Mouse (Mus musculus): Measurements from ENCODE around the gene 5830473C10Rik.
A peak's percentile ranks its signal among the peaks of the same experiment; 100 is the strongest.
"Not testable (repeated sequence)": the region's sequence is repeated elsewhere in the genome, so short reads cannot be mapped to it uniquely, and the experiment has no call there.

The 5830473C10Rik gene

DNA sequence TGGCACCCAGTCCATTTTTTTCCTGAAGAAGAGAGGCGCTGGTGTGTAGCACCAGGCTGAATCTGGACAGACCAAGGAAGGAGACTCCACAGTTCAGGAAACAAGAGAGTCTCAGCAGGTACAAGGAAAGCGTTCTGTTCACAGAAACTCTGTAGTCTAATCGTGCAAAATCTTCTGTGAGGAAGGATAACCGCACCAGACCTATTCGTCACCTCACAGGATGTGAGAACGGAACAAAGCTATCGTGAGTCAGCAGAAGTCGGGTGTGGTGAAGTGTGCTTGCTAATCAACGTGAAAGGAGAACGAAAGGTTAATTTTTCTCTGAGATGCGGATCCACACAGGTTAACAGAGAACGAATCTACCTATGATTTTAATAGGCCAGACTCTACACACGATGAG is 34.0 kb downstream of the 5830473C10Rik start:
- no peak for DNase-seq (ENCODE audit: low spot score)

DNA sequence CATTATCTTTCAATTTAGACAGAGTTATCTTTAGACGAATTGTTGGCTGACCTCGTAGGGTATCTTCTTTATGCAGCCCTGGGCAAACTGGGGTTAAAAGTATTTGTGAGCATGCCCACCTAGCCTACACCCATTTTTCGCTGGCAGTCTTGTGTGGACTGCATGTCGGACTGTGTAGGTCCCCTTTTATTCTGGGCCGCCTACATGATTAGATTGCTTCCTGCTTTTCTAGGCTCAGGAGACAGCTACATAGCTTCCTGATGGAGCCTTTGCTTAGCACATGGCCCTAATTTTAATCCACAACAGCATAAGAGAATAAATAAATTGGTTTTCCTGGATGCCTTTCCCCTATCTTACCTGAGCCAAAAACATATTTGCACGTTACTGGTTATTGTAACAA is 35.2 kb downstream of the 5830473C10Rik start:
- DNase-seq (ENCODE audit: low spot score), result no peak

- peak; percentile 27 for DNase-seq (ENCODE audit: low spot score)
Measured at GRCm38 (mm10) chr5:90601469-90601868, 40.6 kb downstream of the 5830473C10Rik start.

DNA sequence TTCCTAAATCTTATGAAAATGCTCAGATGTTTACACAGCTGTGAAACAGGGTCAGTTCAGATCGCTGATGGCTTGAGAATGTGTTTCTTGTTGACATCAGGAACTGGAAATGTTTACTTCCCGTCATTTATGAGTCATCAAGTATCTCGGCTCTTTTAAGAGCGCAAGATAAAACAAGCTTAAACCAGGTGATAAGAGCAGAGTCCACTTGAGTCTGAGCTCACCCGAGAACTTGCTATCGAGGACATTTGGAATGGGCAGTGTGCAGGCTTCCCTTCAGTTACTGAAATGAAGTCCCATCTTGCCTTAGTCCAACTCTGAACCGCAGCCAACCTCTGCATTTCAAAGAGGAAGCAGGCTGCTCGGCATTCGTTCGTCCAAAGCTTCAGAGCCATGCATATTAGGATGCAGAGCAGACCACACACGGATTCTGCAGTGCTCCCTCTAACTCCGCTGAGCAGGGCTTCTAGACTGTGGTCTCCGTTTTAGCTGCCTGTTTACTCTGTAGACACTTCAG is 42.6 kb downstream of the 5830473C10Rik start:
- DNase-seq (ENCODE audit: low spot score), result no peak

DNA sequence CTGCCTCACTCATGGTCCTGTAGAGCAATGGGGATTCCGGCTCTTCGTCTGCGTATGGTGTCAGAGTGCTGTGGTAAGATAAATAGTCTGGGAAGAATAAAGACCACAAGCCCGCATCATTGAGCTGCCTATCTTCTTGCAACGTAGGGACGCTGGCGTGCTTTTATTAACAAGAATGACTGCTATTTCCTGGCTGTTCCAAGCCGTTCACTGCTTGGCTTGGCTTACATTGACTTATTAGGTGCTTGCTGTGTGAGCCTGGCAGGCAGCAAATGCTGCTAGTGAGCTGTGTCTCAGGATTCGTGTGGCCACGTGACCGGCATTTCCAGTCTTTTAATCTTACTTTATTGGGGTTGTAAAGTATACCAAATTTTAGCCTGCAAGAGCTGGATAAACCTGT is 48.0 kb downstream of the 5830473C10Rik start:
- DNase-seq (ENCODE audit: low spot score), result no peak

DNA sequence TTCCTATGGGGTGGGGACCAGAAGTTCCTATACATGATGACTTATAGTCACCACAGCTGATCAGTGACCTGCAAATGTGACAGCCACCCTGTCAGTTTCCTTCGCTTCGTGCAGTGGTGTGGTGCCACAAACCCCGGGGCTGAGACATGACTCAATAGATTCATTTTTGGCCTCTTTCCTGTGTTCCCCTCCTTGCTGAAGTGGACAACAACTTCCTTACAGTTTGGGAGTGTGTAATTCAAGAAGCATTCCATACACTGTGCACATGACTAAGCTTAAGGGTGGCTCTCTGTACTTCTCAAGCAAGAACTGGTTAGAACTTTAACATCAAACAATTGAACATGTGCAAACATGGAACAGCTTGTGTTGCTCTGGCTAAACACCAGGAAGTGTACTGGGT is 50.5 kb downstream of the 5830473C10Rik start:
- no peak for DNase-seq (ENCODE audit: low spot score)

DNA sequence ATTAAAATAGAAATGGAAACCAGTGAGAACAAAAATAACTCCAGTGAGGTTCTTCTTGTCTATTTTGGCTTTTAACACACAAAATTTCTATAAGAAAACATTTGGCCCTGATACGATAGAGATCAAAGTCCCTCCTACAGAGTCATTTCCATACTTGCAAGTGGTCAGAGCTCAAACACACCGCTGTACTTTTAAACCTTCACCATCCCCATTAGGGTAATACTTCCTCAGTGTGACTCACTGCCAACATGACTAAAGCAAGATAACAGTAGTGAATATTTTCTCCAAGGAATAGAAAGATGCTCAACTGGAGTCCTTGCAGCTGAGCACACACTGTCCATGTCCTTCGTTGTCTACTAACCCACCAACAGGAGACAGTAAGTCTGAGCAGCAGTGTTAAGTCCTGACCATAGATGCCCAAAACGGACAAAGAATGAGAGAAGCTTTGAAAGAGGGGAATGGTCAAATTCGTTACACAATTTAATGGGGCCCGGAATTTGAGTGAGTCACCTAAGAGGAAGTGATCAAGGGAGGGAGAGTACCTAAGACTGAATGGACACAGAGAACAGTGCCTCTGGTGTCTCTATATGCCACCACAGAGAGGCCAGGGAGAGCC is 51.2 kb downstream of the 5830473C10Rik start:
- no peak for DNase-seq (ENCODE audit: low spot score)

DNA sequence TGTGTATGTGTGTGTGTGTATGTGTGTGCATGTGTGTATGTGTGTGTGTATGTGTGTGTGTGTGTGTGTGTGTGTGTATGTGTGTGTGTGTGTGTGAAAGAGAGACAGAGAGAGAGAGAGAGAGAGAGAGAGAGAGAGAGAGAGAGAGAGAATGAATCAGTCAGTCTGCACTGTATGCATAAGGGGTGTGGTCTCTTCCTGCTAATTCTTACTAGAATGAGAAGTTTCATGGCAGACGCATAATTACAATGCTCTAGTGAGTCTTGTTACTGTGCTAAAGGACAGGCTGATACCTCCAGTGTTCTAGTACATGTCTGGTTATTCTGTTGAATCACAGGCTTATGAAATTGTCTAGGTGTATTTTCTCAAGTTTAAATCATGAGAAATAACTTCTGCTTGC is 51.8 kb downstream of the 5830473C10Rik start:
- DNase-seq (ENCODE audit: low spot score), result not testable (repeated sequence)

DNA sequence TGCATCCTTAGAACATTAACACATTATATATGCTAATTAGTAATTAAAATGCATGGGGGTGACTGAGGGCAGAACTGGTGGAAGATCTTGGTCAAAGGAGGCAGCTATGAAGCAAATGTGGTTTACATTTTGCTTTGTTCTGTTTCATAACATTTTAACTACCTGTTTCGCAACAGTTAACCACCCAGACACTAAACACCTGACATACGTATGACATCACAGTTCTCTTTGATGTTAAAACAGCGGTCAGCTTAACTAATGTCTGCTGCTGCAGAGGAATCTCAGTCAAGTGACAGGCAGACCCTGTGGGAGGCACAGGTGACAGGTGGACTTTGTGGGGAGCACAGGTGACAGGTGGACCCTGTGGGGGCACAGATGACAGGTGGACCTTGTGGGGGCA is 57.0 kb downstream of the 5830473C10Rik start:
- no peak for DNase-seq (ENCODE audit: low spot score)

DNA sequence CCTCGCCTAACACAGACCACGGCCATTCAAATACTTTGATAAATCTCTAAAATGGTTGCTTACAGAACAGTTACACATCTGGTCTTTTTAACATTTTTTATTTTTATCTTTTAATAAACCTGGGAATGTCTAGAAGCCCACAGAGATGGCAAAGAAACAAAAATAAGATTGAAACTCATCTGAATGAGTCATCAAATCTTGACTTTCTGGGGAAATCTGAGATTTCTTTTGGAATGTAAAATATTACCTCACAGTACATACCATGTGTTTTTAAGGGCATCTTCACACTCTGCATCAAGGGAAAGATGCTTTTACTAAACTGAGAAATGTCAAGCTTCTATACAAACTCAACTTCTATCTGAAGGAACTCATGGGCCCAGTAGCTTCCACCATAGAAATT is 60.4 kb downstream of the 5830473C10Rik start:
- no peak for DNase-seq (ENCODE audit: low spot score)

DNA sequence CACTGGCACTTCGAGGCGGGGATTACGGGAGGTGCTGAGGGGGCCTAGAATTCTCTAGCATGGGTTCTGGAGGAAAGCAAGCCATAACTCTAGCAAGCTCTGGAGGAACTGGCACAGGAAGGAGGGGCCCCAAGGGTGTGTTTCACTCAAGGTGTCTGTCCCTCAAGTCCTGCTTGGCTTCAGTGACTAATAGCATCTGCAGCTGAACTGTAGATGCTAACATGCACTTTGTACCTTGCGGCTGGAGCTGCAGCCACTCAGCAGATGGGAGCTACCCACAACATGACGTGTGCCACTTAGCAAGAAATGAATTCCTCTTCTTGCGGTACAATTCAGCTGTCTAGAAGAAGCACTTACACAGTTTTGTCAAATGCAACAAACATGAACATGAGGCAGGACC is 60.8 kb downstream of the 5830473C10Rik start:
- no peak for DNase-seq (ENCODE audit: low spot score)

GRCm38 (mm10) chr5:90623209-90623608 is 62.3 kb downstream of the 5830473C10Rik start:
- DNase-seq (ENCODE audit: low spot score), result no peak

DNA sequence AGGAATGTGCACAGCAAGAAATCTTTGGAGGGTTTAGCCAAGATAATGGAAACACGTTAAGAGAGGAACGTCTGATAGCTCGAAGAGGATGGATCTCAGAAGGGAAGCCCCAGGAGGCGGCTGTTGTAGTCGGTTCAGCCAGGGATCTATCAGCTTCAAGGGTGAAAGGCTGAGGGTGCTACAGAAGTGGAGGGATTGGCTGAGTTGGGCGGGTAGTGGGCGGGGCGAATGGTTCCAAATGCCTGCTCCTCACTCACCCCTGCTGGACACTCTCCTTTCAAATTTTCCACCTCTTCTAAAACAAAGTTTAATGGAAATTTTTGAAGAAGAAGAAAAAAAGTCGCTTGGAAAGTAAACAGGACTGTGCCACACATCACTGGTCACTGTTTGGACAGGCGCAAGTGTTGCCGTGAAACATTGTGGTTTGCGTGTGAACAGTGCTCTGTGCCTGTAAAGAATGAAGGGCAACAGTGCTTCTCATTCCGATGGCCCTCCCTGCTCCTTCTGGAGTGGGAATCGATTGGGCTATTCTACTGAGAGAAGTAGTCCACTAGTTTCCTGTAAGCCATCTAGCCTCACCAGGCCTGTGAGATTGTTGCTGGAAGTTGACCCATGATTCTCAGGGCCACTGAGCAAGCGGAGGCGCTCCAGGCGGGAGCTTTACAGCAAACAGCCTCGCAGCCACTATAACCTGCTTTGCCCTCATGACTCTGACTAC is 64.0 kb downstream of the 5830473C10Rik start:
- no peak for DNase-seq (ENCODE audit: low spot score)

DNA sequence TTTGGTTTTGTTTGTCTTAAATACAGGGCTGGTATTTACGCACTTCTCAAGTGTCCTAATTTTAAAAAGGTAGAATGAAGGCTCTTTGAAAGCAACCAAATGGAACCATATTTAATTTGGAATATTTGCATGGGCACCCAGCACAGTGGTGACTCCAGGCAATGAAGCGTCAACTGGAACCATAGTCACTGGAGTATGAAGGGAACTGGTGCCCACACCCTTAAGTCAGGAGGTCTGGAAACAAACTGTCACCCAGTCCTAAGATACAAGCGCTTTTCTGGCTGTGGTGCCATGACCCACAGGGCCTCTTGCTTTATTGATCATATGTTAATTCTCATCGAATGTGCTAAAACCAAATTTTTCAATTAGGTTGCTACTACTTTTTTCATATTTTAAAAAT is 66.5 kb downstream of the 5830473C10Rik start:
- no peak for DNase-seq (ENCODE audit: low spot score)

- no peak for DNase-seq (ENCODE audit: low spot score)
Measured at GRCm38 (mm10) chr5:90628011-90628410, 67.1 kb downstream of the 5830473C10Rik start.

GRCm38 (mm10) chr5:90628530-90628929 is 67.6 kb downstream of the 5830473C10Rik start:
- DNase-seq (ENCODE audit: low spot score), result no peak

- no peak for DNase-seq (ENCODE audit: low spot score)
Measured at GRCm38 (mm10) chr5:90634885-90635284, 74.0 kb downstream of the 5830473C10Rik start.

DNA sequence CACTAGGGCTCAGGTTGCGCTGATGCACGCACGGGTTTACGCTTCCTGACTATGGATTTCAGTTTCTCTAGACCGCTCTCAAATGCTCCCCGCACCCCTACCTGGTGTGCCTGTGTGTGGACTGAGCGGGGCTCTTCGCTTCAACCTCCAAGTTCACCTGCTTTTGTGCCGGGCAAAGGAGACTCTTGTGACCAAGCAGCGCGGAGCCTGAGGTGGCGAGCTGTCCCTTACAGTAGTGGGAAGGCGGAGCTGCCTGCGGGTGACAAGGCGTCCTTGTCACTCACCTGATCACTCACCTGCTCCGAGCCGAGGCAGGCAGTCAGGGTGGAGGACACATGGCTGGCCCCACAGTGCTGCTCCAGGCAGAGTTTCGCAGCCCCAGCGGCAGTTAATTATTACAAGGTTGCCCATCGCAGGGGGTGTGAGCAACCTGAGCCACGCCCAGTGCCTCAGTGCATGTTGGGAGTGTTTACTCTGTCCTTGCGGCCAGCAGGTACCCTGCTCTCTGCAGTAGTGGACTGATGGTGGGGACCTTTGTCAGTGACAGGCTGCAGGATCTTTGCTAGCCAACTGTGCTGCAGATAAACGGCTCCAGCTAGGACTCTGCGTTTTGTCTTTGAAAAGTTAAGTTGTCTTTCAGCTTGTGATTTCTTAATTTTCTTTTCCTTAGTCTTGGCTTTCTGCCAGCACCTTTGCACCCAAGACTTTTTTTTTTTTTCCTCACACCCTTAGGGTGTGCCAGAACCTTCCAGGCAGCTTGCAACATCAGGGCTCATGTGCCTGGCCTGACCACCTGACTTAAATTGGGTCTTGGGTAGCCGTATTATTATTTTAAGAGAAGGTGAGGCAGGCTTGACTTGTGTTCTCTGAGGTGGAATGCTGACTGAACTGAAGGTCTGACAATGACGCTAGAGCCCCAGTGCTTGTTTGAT is 79.6 kb downstream of the 5830473C10Rik start, which contains the start of gene Rassf6:
Gene Rassf6, minus strand, starts transcription at position 372 of the 932 bp plus-strand sequence.
- DNase-seq (ENCODE audit: low spot score), result no peak

DNA sequence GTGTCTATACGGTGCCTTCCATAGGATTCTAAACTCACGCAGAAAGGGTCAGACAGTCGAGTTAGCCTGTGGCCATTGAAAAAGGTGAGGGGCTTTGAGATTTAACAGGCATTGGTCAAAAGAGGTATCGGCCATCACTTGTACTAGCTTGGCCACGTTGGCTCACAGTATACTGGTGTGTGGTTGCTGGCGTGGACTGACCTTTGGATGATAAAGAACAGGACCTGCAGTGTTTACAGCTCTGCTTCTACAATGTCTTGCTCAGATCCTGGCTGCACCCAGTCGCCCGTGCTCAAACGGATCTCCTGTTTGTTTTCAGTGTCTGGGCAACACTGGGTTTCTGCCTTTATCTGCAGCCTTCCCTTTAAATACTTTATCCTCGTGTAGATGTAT is 80.3 kb downstream of the 5830473C10Rik start:
- no peak for DNase-seq (ENCODE audit: low spot score)

GRCm38 (mm10) chr5:90645579-90645978 is 84.7 kb downstream of the 5830473C10Rik start:
- DNase-seq (ENCODE audit: low spot score), result no peak

DNA sequence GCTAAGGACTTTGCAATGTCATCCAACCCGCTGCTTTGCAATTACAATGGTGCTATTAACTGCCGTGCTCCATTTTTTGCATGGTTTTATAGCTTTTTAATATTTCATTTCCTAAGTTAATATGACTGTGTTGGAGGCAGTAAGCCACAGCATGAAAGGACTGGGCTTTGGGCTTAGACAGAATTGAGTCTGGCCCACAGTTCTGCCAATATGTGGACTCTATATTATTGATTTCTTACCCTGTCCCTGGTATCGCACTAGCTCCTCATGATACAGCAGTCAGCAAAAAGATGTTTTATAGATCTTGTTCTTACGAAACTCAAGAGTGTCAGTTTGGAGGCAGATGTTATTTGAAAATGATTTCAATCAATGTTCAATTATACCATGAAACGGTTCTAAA is 85.5 kb downstream of the 5830473C10Rik start:
- no peak for DNase-seq (ENCODE audit: low spot score)
